Mouse (Mus musculus): Measurements from ENCODE around the gene Tfeb.

Gene Tfeb

DNA sequence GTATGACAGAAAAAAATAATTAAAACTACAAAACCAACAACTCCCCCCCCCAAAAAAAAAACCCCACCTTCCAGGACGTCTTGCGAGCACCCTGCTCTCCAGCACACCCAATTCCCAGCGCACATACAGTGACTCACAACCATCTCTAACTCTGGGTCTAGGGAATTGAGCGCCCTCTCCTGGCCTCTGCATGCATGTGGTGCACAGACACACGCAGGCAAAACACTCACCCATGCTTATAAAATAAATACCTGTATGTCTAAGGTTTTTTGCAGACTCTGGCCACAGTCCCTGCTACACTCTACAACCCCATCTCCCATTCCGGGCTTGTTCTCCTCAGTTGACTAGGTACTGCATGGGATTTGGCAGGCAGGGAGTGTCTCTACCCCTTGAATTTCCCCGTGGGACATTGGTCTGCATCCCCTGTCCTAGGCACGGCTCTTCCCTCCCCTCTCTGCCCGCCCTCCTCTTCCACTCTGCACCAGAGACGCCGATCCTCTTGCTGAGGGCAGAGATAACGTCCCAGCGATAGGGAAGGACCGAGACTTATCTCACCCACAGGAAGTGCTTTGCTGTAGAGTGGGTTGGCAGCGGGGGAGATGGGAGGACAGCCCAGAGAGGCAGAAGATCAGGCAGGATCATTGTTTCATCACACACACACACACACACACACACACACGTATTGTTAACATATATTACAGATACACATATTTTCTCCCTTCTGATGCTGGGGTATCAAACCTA is 6.3 kb downstream of the Tfeb start:
- TF ChIP-seq NANOG (IDR thresholded peaks at IDR 0.05; ENCODE audit: borderline replicate concordance, low read length) = no peak
- TF ChIP-seq CTCF (conservative IDR thresholded peaks at IDR 0.05; ENCODE audit: low read length) = peak; percentile 61
- no peak for TF ChIP-seq POU5F1 (IDR thresholded peaks at IDR 0.05; ENCODE audit: borderline replicate concordance, low read length)
- H3K27me3 ChIP-seq (ENCODE audit: insufficient read depth, low read length) = no peaks in the 10 kb centered on the region
- H3K4me3 ChIP-seq (replicated peaks; ENCODE audit: low read length) = peak overlapping the region; percentile 39
- H3K4me1 ChIP-seq (replicated peaks; ENCODE audit: low read depth, low read length) = peaks cover 79% of the 10 kb centered on the region
- no peaks in the 10 kb centered on the region for H3K9me3 ChIP-seq (ENCODE audit: low read length)
- peaks cover 9% of the 10 kb centered on the region for H3K36me3 ChIP-seq (ENCODE audit: insufficient read depth, low read length)

DNA sequence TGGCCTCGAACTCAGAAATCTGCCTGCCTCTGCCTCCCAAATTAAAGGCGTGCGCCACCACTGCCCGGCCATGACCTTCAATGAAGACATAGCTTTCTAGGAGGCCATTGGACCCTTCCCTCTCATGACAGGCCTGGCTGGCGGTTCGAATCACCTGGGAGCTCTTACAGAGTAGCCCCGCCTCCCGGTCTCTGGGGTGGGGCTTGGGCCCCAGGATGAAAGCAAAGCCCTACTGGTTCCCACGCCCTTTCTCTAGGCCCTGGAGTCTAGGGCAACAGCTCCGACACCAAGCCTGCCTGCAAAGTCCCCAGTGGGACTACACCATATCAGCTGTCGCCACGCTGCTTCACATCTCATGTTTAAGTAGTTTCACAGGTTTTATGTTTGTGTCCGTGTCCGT is 7.3 kb downstream of the Tfeb start:
- H3K27me3 ChIP-seq (ENCODE audit: insufficient read depth, low read length) = no peaks in the 10 kb centered on the region
- peaks cover 15% of the 10 kb centered on the region for H3K36me3 ChIP-seq (ENCODE audit: insufficient read depth, low read length)
- peaks cover 84% of the 10 kb centered on the region for H3K4me1 ChIP-seq (replicated peaks; ENCODE audit: low read depth, low read length)
- TF ChIP-seq NANOG (IDR thresholded peaks at IDR 0.05; ENCODE audit: borderline replicate concordance, low read length) (no peak), POU5F1 (IDR thresholded peaks at IDR 0.05; ENCODE audit: borderline replicate concordance, low read length) (no peak), CTCF (conservative IDR thresholded peaks at IDR 0.05; ENCODE audit: low read length) (no peak)
- no peak overlapping the region for H3K4me3 ChIP-seq (replicated peaks; ENCODE audit: low read length)
- no peaks in the 10 kb centered on the region for H3K9me3 ChIP-seq (ENCODE audit: low read length)

DNA sequence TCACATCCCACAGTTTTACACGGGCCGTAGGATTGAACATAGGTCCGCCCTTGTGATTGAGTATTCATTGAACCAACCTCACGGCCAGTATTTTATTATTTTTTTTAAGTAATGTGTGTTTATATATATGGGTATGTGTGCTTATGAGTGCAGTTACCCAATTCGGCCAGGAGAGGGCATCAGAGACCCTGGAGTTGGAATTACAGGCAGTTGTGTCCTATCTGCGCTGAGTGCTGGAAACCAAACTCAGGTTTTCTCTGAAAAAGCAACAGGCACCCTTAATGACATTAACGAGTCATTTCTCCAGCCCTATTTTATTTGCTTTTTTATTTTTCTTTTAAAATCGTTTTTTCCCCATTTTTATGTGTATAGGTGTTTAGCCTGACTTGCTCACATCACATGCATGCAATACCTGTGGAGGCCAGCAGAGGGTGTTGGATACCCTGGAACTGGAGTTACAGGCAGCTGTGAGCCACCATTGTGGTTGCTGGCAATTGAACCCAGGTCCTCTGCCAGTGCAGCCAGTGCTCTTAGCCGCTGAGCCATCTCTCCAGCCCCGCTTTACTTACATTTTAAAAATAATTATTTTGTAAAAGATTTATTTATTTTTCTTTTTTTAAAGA is 8.0 kb downstream of the Tfeb start:
- Histone ChIP-seq H3K27me3 (ENCODE audit: insufficient read depth, low read length) (no peaks in the 10 kb centered on the region), H3K4me3 (replicated peaks; ENCODE audit: low read length) (no peak overlapping the region), H3K36me3 (ENCODE audit: insufficient read depth, low read length) (peaks cover 22% of the 10 kb centered on the region), H3K9me3 (ENCODE audit: low read length) (no peaks in the 10 kb centered on the region), H3K4me1 (replicated peaks; ENCODE audit: low read depth, low read length) (peaks cover 84% of the 10 kb centered on the region)
- TF ChIP-seq CTCF (conservative IDR thresholded peaks at IDR 0.05; ENCODE audit: low read length) = peak; percentile 74
- TF ChIP-seq POU5F1 (IDR thresholded peaks at IDR 0.05; ENCODE audit: borderline replicate concordance, low read length) = no peak

DNA sequence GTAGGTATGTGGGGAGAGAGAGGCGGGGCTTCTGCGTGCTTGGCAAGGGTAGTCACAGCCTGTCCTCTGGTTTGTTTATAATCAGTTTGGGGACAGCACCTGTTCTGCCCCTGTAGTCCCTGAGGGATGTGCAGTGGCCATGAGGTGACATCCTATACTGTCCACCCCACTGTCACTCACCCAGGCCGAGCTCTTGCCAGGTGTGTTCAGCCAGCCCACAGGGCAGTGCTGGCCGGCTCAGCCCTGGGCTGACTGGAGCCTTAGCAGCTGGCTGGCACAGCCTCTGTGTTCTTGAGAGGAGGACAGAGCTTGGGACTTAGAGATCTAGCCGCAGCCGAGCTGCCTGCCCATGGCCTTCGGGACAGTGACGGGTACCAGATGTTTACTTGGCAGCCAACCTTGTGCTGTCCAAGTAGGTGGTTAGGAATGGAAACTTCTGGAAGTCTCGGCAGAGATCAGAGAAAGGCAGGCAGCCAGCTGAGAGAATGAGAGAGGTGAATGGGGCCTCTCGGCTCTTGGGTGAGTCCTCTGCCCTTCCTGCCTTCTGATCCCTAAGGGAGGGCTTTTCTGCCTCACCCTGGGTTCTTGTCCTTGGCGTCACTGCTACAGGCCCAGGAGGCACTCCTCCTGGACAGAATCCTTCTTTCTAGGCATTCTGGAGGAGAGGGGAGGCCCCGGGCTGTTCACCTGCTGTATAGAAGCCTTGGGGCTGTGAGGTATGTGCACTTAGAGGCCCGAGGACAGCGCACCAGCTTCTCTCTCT is 12.1 kb downstream of the Tfeb start:
- Histone ChIP-seq H3K36me3 (ENCODE audit: insufficient read depth, low read length) (peaks cover 58% of the 10 kb centered on the region), H3K4me3 (replicated peaks; ENCODE audit: low read length) (no peak overlapping the region), H3K4me1 (replicated peaks; ENCODE audit: low read depth, low read length) (peaks cover 81% of the 10 kb centered on the region), H3K9me3 (ENCODE audit: low read length) (no peaks in the 10 kb centered on the region), H3K27me3 (ENCODE audit: insufficient read depth, low read length) (no peaks in the 10 kb centered on the region)
- TF ChIP-seq POU5F1 (IDR thresholded peaks at IDR 0.05; ENCODE audit: borderline replicate concordance, low read length) (no peak), NANOG (IDR thresholded peaks at IDR 0.05; ENCODE audit: borderline replicate concordance, low read length) (no peak)

DNA sequence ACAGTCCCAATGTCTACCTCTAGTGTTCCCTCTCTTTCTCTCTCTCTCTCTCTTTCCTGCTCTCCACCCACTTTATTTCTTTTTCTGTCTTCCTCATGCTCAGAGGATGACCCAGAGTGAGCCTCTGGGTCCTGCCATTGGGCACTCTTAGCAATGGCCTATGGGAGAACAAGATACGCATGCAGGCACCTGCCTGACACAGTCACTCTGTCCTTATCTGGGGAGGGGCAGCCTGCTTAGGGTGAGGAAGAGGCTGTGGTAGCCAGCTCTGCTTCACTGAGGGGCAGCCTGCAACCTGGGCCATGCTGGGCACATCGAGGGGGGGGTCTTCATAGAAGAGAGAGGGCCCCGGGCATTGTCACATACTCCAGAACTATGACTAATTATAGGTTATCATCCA is 12.8 kb downstream of the Tfeb start:
- no peak for TF ChIP-seq POU5F1 (IDR thresholded peaks at IDR 0.05; ENCODE audit: borderline replicate concordance, low read length)
- TF ChIP-seq CTCF (conservative IDR thresholded peaks at IDR 0.05; ENCODE audit: low read length) = no peak
- no peak for TF ChIP-seq NANOG (IDR thresholded peaks at IDR 0.05; ENCODE audit: borderline replicate concordance, low read length)
- H3K4me1 ChIP-seq (replicated peaks; ENCODE audit: low read depth, low read length) = peaks cover 79% of the 10 kb centered on the region
- H3K27me3 ChIP-seq (ENCODE audit: insufficient read depth, low read length) = no peaks in the 10 kb centered on the region
- peaks cover 58% of the 10 kb centered on the region for H3K36me3 ChIP-seq (ENCODE audit: insufficient read depth, low read length)
- H3K9me3 ChIP-seq (ENCODE audit: low read length) = no peaks in the 10 kb centered on the region
- H3K4me3 ChIP-seq (replicated peaks; ENCODE audit: low read length) = no peak overlapping the region

DNA sequence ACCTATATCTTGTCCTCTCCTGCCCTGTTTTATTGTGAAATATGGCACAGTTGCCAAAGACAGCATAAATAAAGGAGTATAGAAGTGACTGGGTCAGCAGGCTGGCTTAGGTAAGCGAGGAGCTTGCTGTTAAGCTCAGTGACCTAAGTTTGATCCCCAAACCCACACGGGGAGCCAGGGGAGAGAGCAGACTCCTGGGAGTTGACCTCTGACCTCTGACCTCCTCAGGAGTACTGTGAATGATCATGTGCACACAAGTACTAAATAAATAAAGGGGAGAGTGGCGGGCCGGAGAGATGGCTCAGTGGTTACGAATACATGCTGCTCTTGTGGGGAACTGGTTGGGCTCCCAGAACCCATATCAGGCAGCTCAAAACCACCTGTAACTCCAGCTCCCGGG is 13.3 kb downstream of the Tfeb start:
- no peak overlapping the region for H3K4me3 ChIP-seq (replicated peaks; ENCODE audit: low read length)
- H3K27me3 ChIP-seq (ENCODE audit: insufficient read depth, low read length) = no peaks in the 10 kb centered on the region
- H3K4me1 ChIP-seq (replicated peaks; ENCODE audit: low read depth, low read length) = peaks cover 84% of the 10 kb centered on the region
- TF ChIP-seq POU5F1 (IDR thresholded peaks at IDR 0.05; ENCODE audit: borderline replicate concordance, low read length) = no peak
- TF ChIP-seq CTCF (conservative IDR thresholded peaks at IDR 0.05; ENCODE audit: low read length) = no peak
- TF ChIP-seq NANOG (IDR thresholded peaks at IDR 0.05; ENCODE audit: borderline replicate concordance, low read length) = no peak
- peaks cover 58% of the 10 kb centered on the region for H3K36me3 ChIP-seq (ENCODE audit: insufficient read depth, low read length)
- no peaks in the 10 kb centered on the region for H3K9me3 ChIP-seq (ENCODE audit: low read length)

DNA sequence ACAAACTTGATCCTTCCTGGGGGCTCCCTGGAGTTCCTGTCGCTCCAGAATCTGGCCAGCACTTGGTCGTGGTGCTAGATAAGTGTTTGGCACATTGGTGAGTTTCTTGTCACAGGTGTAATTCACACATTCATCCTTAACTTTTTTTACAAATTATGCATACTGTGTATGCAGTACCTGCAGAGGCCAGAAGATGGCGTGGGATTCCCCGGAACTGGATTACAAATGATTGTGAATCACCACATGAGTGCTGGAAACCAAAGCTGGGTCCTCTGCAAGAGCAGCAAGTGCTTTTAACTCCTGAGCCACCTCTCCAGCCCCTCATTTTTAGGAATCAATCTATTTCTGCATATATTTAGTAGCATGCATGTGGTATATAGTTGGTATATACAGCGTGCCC is 15.0 kb downstream of the Tfeb start:
- H3K9me3 ChIP-seq (ENCODE audit: low read length) = no peaks in the 10 kb centered on the region
- H3K27me3 ChIP-seq (ENCODE audit: insufficient read depth, low read length) = no peaks in the 10 kb centered on the region
- no peak for TF ChIP-seq POU5F1 (IDR thresholded peaks at IDR 0.05; ENCODE audit: borderline replicate concordance, low read length)
- peak; percentile 60 for TF ChIP-seq CTCF (conservative IDR thresholded peaks at IDR 0.05; ENCODE audit: low read length)
- H3K36me3 ChIP-seq (ENCODE audit: insufficient read depth, low read length) = peaks cover 54% of the 10 kb centered on the region
- peaks cover 92% of the 10 kb centered on the region for H3K4me1 ChIP-seq (replicated peaks; ENCODE audit: low read depth, low read length)
- H3K4me3 ChIP-seq (replicated peaks; ENCODE audit: low read length) = no peak overlapping the region

DNA sequence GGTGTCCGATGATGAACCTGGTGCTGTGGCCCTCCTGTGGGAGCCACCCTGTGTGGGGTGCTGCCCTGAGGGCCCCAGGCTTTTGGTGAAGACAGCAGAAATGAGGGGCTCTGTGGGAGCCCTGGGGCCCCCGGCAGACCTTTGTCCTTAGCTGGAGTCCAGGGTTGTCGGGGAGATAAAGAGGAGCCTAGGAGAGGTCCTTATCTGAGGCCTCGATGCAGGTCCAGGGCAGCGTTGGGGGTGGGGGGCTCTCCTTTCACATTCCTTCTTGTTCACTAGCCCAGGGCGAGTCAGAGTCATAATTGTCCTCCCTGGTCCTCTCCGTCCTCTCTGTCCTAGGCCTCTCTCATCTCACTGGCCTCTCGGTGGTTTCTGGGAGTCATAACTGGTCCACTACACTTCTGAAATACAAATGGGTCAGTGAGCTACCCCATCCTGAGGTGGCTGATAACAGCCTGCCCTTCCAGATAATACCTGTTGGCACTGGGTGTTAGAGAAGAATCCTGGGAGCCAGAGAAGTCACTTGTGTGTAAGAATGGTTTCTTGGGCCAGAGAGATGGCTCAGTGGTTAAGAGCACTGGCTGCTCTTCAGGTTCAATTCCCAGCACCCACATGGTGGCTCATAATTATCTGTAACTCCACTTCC is 16.4 kb downstream of the Tfeb start:
- Histone ChIP-seq H3K9me3 (ENCODE audit: low read length) (no peaks in the 10 kb centered on the region), H3K4me3 (replicated peaks; ENCODE audit: low read length) (no peak overlapping the region), H3K4me1 (replicated peaks; ENCODE audit: low read depth, low read length) (peaks cover 91% of the 10 kb centered on the region), H3K36me3 (ENCODE audit: insufficient read depth, low read length) (peaks cover 54% of the 10 kb centered on the region), H3K27me3 (ENCODE audit: insufficient read depth, low read length) (no peaks in the 10 kb centered on the region)
- TF ChIP-seq POU5F1 (IDR thresholded peaks at IDR 0.05; ENCODE audit: borderline replicate concordance, low read length) (no peak), CTCF (conservative IDR thresholded peaks at IDR 0.05; ENCODE audit: low read length) (no peak), NANOG (IDR thresholded peaks at IDR 0.05; ENCODE audit: borderline replicate concordance, low read length) (no peak)
